Mouse (Mus musculus) heart, embryonic 13.5 days (tissue): ENCODE data around the gene Rph3al. TPM values are rescaled to one million over a fixed set of nuclear protein-coding genes. Genes with fewer than 3 reads are reported as not detected.

Experiments
- ATAC-seq: fragments of 200-750 bp; cut with Nextera tagmentation; 2 replicates; pipeline ENCODE4 v1.8.0; 2017; ENCODE audit warnings: moderate TSS enrichment; ENCODE audit not compliant: insufficient number of reproducible peaks, low FRiP score, low TSS enrichment; ENCODE audit errors: extremely low read depth
- H3K27ac ChIP-seq: fragments of 300-500 bp; sonication (generic); replicated peaks from 2 replicates; pipeline ENCODE4 v1.5.1; 2015; ENCODE audit warnings: moderate library complexity, mild to moderate bottlenecking, inconsistent platforms
- H3K27me3 ChIP-seq: fragments of 300-500 bp; sonication (generic); replicated peaks from 2 replicates; pipeline ENCODE4 v1.6.1; 2015; ENCODE audit warnings: mild to moderate bottlenecking, inconsistent platforms
- H3K36me3 ChIP-seq: fragments of 300-500 bp; sonication (generic); 2 replicates; pipeline ENCODE4 v1.6.1; 2015; ENCODE audit warnings: mild to moderate bottlenecking, inconsistent platforms
- H3K4me1 ChIP-seq: fragments of 300-500 bp; sonication (generic); 2 replicates; pipeline ENCODE4 v1.6.1; 2015; ENCODE audit warnings: inconsistent platforms
- H3K4me2 ChIP-seq: fragments of 300-500 bp; sonication (generic); 2 replicates; pipeline ENCODE4 v1.6.1; 2015; ENCODE audit warnings: inconsistent platforms, mild to moderate bottlenecking, moderate library complexity
- H3K4me3 ChIP-seq: fragments of 300-500 bp; sonication (generic); 2 replicates; pipeline ENCODE4 v1.5.1; 2015; ENCODE audit warnings: moderate library complexity, mild to moderate bottlenecking, inconsistent platforms
- H3K9ac ChIP-seq: fragments of 300-500 bp; sonication (generic); 2 replicates; pipeline ENCODE4 v1.6.1; 2015; ENCODE audit warnings: inconsistent platforms, mild to moderate bottlenecking, moderate library complexity
- H3K9me3 ChIP-seq: fragments of 300-500 bp; sonication (generic); 2 replicates; pipeline ENCODE4 v1.6.1; 2016; ENCODE audit warnings: inconsistent platforms
- WGBS: fragments of 180-500 bp; shearing (Covaris S2); methylation state at CpG from one replicate; pipeline ENCODE4 v1.1.7; 2015; ENCODE audit warnings: mixed read lengths; 5-methylcytosine and 5-hydroxymethylcytosine counted together
- polyA plus RNA-seq: library from polyadenylated mRNA; unstranded; fragments of >200 nt; fragmentation: Nextera tagmentation; extraction: Ambion mirVana; gene quantifications from 2 replicates; pipeline ENCODE4 v1.2.1, GENCODE M21; 2015

Rph3al gene
- polyA plus RNA-seq, 1 experiment from 2014 or later: 5.3 TPM

GRCm38 (mm10) chr11:75926431-75927312 lies 11.6 kb downstream of the Rph3al start:
- no peaks in the 10 kb centered on the region for H3K9me3 ChIP-seq
- no peak overlapping the region for H3K4me3 ChIP-seq
- no peaks in the 10 kb centered on the region for H3K36me3 ChIP-seq
- no peak for ATAC-seq
- WGBS: 37% methylated on average over 13 of the region's 13 CpGs
- H3K4me1 ChIP-seq: peaks cover 52% of the 10 kb centered on the region
- H3K27ac ChIP-seq: peak overlapping the region; percentile 68
- H3K9ac ChIP-seq: peak overlapping the region; percentile 28
- H3K27me3 ChIP-seq: no peaks in the 10 kb centered on the region
- H3K4me2 ChIP-seq: 0 out of 2 replicates have a peak overlapping the region, but pooled peaks have one; percentile 1

- Histone ChIP-seq H3K36me3 (no peaks in the 10 kb centered on the region), H3K9ac (peak overlapping the region; percentile 28), H3K27ac (peak overlapping the region; percentile 68), H3K4me1 (peaks cover 47% of the 10 kb centered on the region), H3K4me3 (no peak overlapping the region), H3K27me3 (no peaks in the 10 kb centered on the region), H3K4me2 (peak overlapping the region; percentile 26), H3K9me3 (no peaks in the 10 kb centered on the region)
- no peak for ATAC-seq
- 28% methylated on average over 7 of the region's 7 CpGs for WGBS
These were observed 12.4 kb downstream of the Rph3al start for GRCm38 (mm10) chr11:75925801-75926200.

GRCm38 (mm10) chr11:75922741-75923140 lies 15.5 kb downstream of the Rph3al start:
- 81% methylated on average over 4 of the region's 4 CpGs for WGBS
- H3K9me3 ChIP-seq: no peaks in the 10 kb centered on the region
- H3K9ac ChIP-seq: 0 out of 2 replicates have a peak overlapping the region, but pooled peaks have one; percentile 21
- peaks cover 51% of the 10 kb centered on the region for H3K4me1 ChIP-seq
- H3K27me3 ChIP-seq: no peaks in the 10 kb centered on the region
- no peak overlapping the region for H3K4me2 ChIP-seq
- no peak overlapping the region for H3K27ac ChIP-seq
- H3K36me3 ChIP-seq: no peaks in the 10 kb centered on the region
- no peak for ATAC-seq
- no peak overlapping the region for H3K4me3 ChIP-seq

GRCm38 (mm10) chr11:75919139-75919538 lies 19.1 kb downstream of the Rph3al start:
- 71% methylated on average over 6 of the region's 6 CpGs for WGBS
- H3K9ac ChIP-seq: no peak overlapping the region
- H3K27me3 ChIP-seq: no peaks in the 10 kb centered on the region
- H3K4me2 ChIP-seq: no peak overlapping the region
- no peak overlapping the region for H3K27ac ChIP-seq
- ATAC-seq: no peak
- no peaks in the 10 kb centered on the region for H3K9me3 ChIP-seq
- H3K36me3 ChIP-seq: no peaks in the 10 kb centered on the region
- no peak overlapping the region for H3K4me3 ChIP-seq
- peaks cover 38% of the 10 kb centered on the region for H3K4me1 ChIP-seq

- 64% methylated on average over 3 of the region's 3 CpGs for WGBS
- Histone ChIP-seq H3K4me3 (no peak overlapping the region), H3K36me3 (no peaks in the 10 kb centered on the region), H3K4me1 (peaks cover 24% of the 10 kb centered on the region), H3K4me2 (no peak overlapping the region), H3K9ac (no peak overlapping the region), H3K27me3 (no peaks in the 10 kb centered on the region), H3K27ac (no peak overlapping the region), H3K9me3 (no peaks in the 10 kb centered on the region)
- no peak for ATAC-seq
These were observed 20.9 kb downstream of the Rph3al start for GRCm38 (mm10) chr11:75917340-75917739.

DNA sequence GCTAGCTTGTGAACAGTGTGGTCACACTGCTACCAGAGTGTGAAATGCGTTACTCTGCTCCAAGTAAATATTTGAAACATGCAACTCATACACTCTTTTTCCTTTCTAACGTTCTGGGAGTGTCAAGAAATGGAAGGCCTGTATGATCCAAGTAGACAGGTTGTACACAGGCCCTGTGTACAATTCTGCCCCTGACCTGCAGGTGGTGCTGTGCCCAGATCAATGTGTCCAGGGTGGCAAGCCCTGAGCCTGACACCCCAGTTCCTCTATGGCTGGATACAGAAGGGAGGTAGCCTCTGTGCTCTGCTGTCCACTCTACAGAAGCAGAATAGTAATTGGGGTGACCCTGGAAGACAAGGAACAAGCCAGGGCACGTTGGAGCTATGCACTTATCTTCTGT lies 24.3 kb downstream of the Rph3al start:
- Histone ChIP-seq H3K9ac (no peak overlapping the region), H3K27me3 (no peaks in the 10 kb centered on the region), H3K36me3 (0 out of 2 replicates have a peak, but pooled peaks cover 3% of the 10 kb centered on the region), H3K4me3 (no peak overlapping the region), H3K4me2 (no peak overlapping the region), H3K4me1 (peaks cover 24% of the 10 kb centered on the region), H3K27ac (no peak overlapping the region), H3K9me3 (0 out of 2 replicates have a peak, but pooled peaks cover 5% of the 10 kb centered on the region)
- no peak; the same call in 1 of the 2 replicates for ATAC-seq
- 60% methylated on average over 3 of the region's 3 CpGs for WGBS

DNA sequence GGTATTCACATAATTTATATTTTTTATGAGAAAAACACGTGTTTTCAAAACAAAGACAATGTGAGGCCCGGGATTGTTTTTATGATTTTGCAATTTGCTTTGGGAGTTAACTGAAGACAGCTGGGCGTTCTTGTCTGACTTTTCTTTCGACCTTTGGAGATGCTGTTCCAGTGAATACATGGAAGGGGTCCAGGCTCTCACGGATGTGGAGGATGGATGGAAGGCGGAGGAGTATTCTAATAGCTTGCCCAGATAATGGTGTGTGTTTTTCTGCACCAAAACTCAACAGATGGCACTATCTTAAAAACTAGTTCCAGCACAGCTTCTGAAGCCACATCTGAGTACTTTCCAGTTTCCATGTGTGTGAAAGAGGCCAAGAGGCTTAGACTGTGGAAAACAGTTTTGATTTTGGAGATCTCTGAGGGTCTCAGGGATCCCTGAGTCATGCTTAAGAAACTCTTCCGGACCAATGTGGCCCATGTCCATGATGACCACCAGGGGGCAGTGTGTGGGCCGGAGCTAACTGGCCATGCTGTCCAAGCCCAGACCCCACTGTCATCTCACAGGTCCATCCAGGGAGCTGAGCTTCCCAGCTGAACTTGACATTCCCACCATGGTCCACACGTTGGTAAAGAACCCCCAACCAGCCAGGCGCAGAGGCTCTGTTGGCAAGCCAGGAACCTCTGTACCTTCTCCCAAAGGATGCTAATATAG lies 25.1 kb downstream of the Rph3al start:
- H3K36me3 ChIP-seq: 0 out of 2 replicates have a peak, but pooled peaks cover 3% of the 10 kb centered on the region
- 43% methylated on average over 10 of the region's 10 CpGs for WGBS
- no peak for ATAC-seq
- no peak overlapping the region for H3K4me2 ChIP-seq
- H3K4me3 ChIP-seq: no peak overlapping the region
- H3K9ac ChIP-seq: no peak overlapping the region
- peaks cover 24% of the 10 kb centered on the region for H3K4me1 ChIP-seq
- H3K9me3 ChIP-seq: 0 out of 2 replicates have a peak, but pooled peaks cover 5% of the 10 kb centered on the region
- H3K27me3 ChIP-seq: no peaks in the 10 kb centered on the region
- no peak overlapping the region for H3K27ac ChIP-seq

DNA sequence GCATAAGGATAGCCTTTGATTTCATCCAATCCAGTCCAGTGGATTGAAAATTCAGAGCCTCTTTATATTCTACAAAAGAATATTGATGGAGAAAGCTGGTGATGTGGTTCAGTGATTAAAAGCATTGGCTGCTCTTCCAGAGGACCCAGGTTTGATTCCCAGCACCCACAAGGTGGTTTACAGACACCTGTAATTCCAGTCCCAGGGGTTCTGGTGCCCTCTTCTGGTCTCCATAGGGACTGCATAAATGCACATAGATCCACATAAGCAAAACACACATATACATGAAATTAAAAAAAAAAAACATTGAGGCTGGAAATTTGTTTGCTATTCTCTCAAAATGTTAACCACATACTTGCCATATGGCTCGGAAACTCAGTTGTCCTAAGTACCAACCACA lies 26.3 kb downstream of the Rph3al start:
- 0 out of 2 replicates have a peak, but pooled peaks cover 3% of the 10 kb centered on the region for H3K36me3 ChIP-seq
- no peak overlapping the region for H3K4me3 ChIP-seq
- peaks cover 16% of the 10 kb centered on the region for H3K4me1 ChIP-seq
- H3K9ac ChIP-seq: no peak overlapping the region
- ATAC-seq: no peak
- 92% methylated on average over 1 of the region's 1 CpGs for WGBS
- H3K4me2 ChIP-seq: no peak overlapping the region
- H3K27me3 ChIP-seq: no peaks in the 10 kb centered on the region
- 0 out of 2 replicates have a peak, but pooled peaks cover 5% of the 10 kb centered on the region for H3K9me3 ChIP-seq
- no peak overlapping the region for H3K27ac ChIP-seq

DNA sequence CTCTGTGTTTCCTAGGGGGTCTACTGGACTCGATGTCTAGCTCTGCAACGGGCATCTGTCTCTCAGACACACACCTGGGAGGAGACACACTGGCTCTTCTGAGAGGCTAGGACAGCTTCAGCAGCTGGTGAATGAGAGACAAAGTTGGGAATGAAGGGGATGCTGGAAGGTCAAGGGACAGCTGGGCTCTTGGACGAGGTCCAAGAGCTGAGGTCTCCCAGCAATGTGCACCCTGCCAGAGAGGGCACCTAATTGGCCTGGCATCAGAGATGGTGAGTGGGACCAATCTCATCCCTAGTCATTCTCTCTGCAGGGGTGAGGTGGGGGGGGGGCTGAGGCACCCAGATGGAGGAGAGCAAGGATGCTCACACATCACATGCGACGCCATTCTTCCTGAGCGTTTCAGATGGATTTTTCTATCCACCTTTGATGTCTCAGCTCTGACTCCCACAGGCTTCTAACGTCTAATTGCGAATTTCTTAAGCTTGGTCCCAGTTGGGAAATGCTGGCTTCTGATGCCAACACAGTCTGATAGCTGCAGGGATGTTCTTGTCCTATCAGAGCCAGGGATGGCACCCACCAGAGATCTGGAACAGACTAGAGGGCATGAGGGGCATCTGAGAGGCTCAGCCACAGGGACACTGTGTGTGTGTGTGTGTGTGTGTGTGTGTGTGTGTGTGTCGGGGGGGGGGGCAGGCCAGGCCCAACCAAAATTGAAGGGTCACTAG lies 28.4 kb downstream of the Rph3al start:
- H3K36me3 ChIP-seq: 0 out of 2 replicates have a peak, but pooled peaks cover 3% of the 10 kb centered on the region
- peaks cover 3% of the 10 kb centered on the region for H3K4me1 ChIP-seq
- H3K4me3 ChIP-seq: no peak overlapping the region
- H3K27ac ChIP-seq: no peak overlapping the region
- 0 out of 2 replicates have a peak, but pooled peaks cover 5% of the 10 kb centered on the region for H3K27me3 ChIP-seq
- no peak for ATAC-seq
- 0 out of 2 replicates have a peak, but pooled peaks cover 5% of the 10 kb centered on the region for H3K9me3 ChIP-seq
- no peak overlapping the region for H3K9ac ChIP-seq
- WGBS: 83% methylated on average over 9 of the region's 9 CpGs
- no peak overlapping the region for H3K4me2 ChIP-seq

DNA sequence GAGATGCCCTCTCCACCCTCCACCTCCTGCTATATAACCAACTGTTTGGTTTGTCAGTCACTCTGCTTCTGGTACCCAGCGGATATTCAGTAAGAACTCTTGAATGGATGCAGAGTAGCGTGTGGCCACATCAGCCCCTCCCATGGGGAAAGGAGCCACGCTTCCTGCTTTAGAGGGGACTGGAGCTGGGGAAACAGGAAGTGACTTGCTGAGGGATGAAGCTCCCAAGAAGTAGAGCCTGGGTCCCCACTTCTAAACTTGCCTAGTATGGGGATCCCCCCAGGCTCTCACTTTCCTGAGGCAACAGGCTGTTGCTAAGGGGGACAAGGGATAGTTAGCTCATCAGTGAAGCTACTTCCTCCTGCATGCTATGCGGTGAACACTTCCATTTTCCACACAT lies 30.8 kb downstream of the Rph3al start:
- H3K4me2 ChIP-seq: no peak overlapping the region
- H3K36me3 ChIP-seq: 0 out of 2 replicates have a peak, but pooled peaks cover 6% of the 10 kb centered on the region
- ATAC-seq: no peak
- H3K4me3 ChIP-seq: no peak overlapping the region
- peaks cover 9% of the 10 kb centered on the region; the same call in 1 of the 2 replicates for H3K9me3 ChIP-seq
- H3K27ac ChIP-seq: no peak overlapping the region
- 67% methylated on average over 4 of the region's 4 CpGs for WGBS
- 0 out of 2 replicates have a peak, but pooled peaks cover 5% of the 10 kb centered on the region for H3K27me3 ChIP-seq
- H3K4me1 ChIP-seq: peaks cover 12% of the 10 kb centered on the region
- H3K9ac ChIP-seq: no peak overlapping the region
